Mouse (Mus musculus) megakaryocyte, embryonic 14.5 days (primary cell): ENCODE data around the gene Isy1. TPM values are rescaled to one million over a fixed set of nuclear protein-coding genes. Genes with fewer than 3 reads are reported as not detected.

Experiments used
- H3K27me3 ChIP-seq: replicated peaks from 2 replicates; pipeline ENCODE3; 2012; ENCODE audit warnings: inconsistent platforms
- H3K36me3 ChIP-seq: replicated peaks from 2 replicates; pipeline ENCODE3; 2012; ENCODE audit warnings: low read length, inconsistent platforms, mixed read lengths
- H3K4me1 ChIP-seq: 2 replicates; pipeline ENCODE4 v1.6.1; 2012; ENCODE audit warnings: inconsistent platforms
- H3K4me3 ChIP-seq: replicated peaks from 2 replicates; pipeline ENCODE3; 2012; ENCODE audit warnings: moderate library complexity, mild to moderate bottlenecking, inconsistent platforms
- H3K9me3 ChIP-seq: 2 replicates; pipeline ENCODE4 v1.6.1; 2012; ENCODE audit warnings: inconsistent platforms
- FLI1 ChIP-seq: IDR thresholded peaks from 2 replicates; pipeline ENCODE4 v1.6.1; 2012; ENCODE audit warnings: low read length, inconsistent platforms, mixed read lengths
- GATA1 ChIP-seq: IDR thresholded peaks from 3 replicates; pipeline ENCODE4 v1.6.1; 2012; ENCODE audit warnings: mixed read lengths, low read length, inconsistent platforms, borderline replicate concordance
- polyA plus RNA-seq: library from polyadenylated mRNA; stranded (reverse); fragments of >175 nt; gene quantifications from 2 replicates; pipeline ENCODE4 v1.2.3, GENCODE M21; 2012; ENCODE audit warnings: low replicate concordance; ENCODE audit not compliant: insufficient read depth

Isy1 gene
- polyA plus RNA-seq, 1 experiment, result 34.7 TPM

GRCm38 (mm10) chr6:87780546-87781301, 57.9 kb downstream of the Isy1 start:
- Histone ChIP-seq H3K4me3 (peak overlapping the region; percentile 33), H3K4me1 (peaks cover 64% of the 10 kb centered on the region)
- TF ChIP-seq GATA1 (no peak), FLI1 (no peak)

DNA sequence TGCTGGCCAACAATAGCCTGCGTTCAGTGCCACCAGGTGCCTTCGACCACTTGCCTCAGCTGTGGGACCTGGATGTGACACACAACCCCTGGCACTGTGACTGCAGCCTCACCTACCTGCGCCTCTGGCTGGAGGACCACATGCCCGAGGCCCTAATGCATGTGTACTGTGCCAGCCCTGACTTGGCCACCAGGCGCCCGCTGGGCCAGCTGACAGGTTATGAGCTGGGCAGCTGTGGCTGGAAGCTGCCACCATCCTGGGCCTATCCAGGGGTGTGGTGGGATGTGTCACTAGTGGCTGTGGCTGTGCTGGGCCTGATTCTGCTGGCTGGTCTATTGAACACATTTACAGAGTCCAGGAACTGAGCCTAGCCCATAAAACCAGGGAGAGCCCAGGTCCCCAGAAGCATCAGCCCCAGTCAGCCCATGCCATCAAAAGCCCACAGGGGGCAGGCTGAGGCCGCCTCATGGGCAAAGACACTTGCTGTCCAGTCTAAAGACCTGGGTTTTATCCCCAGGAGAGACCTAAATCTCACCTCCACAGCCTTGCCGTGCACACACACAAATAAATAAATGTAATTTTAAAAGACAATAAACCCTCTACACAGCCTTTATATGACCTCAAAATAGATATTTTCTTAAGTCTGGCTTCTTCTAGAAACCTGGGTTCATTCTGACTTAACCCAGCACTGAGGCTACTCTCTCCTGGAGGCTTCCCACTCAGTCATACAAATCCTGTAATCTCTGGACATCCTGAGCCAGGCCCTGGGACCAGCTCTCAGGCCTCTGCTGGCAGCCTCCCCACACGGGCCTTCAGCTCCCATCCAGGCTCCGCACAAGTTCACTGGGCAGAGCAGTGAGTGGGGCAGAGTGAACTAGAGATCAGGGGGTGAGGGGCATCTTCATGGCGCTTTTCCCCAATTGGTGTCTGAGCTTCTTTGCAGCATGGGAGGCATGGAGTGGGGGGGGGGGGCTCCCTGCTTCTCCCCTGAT, 59.1 kb downstream of the Isy1 start:
- TF ChIP-seq GATA1 (no peak), FLI1 (no peak)
- H3K4me1 ChIP-seq, result peaks cover 68% of the 10 kb centered on the region
- H3K4me3 ChIP-seq, result peak overlapping the region; percentile 93
- H3K36me3 ChIP-seq, result peaks cover 35% of the 10 kb centered on the region
- H3K9me3 ChIP-seq, result no peaks in the 10 kb centered on the region
- no peaks in the 10 kb centered on the region for H3K27me3 ChIP-seq

More at GRCm38 (mm10) chr6:87780546-87781301, 57.9 kb downstream of the Isy1 start:
- no peaks in the 10 kb centered on the region for H3K9me3 ChIP-seq
- H3K27me3 ChIP-seq, result no peaks in the 10 kb centered on the region
- peaks cover 39% of the 10 kb centered on the region for H3K36me3 ChIP-seq

DNA sequence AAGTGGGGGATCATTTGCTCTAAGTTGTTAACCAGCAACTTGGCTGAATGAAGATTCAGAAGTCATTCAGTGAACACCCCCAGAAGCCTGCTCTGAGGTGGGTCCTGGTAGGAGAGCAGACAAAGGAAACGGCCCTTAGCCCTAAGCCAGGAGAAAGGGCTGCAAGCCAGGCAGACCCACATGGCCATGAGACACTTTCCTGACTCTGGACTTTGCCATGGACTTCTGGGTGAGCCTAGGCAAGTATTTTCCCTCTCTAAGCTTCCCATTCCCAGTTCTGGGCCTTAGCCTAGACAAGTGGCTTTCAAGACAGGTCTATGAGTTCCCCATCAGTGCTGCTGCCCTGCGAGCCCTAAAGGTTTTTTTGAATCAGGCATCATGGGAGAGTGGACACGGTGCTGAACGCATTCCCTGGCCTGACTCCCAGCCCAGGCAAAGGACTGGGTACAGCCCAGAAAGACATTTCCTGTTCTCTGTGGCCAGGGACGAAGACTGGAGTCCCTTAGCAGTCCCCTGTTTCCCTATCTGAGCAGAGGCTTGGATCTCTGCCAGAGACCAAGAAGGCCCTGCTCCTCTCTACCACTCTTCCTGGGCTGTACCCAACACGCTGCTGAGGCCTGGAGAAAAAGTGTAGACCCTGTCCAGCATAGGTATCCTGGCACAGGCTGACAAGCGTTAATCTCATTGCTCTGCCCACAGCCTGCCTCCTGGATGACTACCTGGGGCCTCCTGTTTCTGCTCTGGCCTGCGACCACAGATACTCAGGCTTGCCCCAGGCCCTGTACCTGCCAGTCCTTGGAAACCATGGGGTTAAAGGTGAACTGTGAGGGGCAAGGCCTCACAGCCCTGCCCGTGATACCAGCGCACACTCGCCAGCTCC, 60.1 kb downstream of the Isy1 start:
- Histone ChIP-seq H3K27me3 (no peaks in the 10 kb centered on the region), H3K4me3 (peak overlapping the region; percentile 93), H3K36me3 (peaks cover 35% of the 10 kb centered on the region), H3K9me3 (no peaks in the 10 kb centered on the region), H3K4me1 (peaks cover 71% of the 10 kb centered on the region)
- TF ChIP-seq FLI1 (no peak), GATA1 (no peak)

GRCm38 (mm10) chr6:87777842-87778241, 60.8 kb downstream of the Isy1 start, which contains the start of gene Gp9:
Gene Gp9 (plus strand): TSS chr6:87778072.
- 0 out of 3 replicates have a peak, but pooled peaks have one; percentile 34 for TF ChIP-seq GATA1
- no peak for TF ChIP-seq FLI1
- peak within 1 kb of the TSS; percentile 93 for H3K4me3 ChIP-seq

DNA sequence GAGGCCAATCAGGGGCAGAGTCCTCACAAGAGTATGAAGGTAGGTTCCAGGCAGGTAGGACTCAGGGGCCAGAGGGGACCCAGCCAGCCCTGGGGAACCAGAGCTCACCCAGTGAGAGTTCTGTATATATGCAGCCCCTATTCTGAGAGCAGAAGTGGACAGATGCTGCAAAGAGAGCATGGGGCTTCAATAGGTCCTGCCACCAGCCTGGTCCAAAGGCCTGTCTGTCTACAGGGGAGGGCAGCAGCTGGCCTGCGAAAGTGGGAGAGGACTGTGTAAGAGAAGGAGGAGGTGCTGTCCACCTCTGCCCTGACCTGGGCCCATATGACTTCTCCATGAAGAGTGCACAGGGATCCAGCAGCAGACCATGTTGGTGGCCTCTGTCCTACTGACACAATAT, 61.9 kb downstream of the Isy1 start:
- Histone ChIP-seq H3K36me3 (peaks cover 31% of the 10 kb centered on the region), H3K4me1 (peaks cover 67% of the 10 kb centered on the region), H3K4me3 (peak overlapping the region; percentile 93)

More at GRCm38 (mm10) chr6:87777842-87778241, 60.8 kb downstream of the Isy1 start, which contains the start of gene Gp9:
- Histone ChIP-seq H3K9me3 (no peaks in the 10 kb centered on the region), H3K27me3 (no peaks in the 10 kb centered on the region), H3K36me3 (peaks cover 35% of the 10 kb centered on the region), H3K4me1 (peaks cover 69% of the 10 kb centered on the region)

DNA sequence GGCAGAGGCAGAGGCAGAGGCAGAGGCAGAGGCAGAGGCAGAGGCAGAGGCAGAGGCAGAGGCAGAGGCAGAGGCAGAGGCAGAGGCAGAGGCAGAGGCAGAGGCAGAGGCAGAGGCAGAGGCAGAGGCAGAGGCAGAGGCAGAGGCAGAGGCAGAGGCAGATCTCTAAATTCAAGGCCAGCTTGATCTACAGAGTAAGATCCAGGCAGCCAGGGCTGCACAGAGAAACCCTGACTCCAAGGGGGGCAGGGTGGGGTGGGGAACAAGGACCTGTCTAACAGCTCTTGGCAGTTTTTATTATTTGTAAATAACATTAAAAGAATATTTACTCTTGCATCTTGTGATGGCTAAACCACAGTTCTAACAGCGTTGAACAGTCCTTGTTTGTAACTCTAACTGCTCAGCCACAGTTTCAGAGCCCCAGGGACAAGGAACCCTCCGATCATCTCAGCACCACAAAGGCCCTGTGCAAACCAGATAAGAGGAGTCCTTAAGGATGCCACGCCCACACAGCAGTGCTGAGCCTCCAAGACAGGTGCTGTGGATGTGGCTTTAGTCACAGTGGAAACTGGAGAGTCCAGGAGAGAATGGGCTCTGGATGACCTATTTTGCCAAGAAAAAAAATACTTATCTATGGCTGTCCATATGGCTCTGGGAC, 62.9 kb downstream of the Isy1 start:
- TF ChIP-seq FLI1 (no peak), GATA1 (peak; percentile 81; the same call in 1 of the 3 replicates)
- Histone ChIP-seq H3K27me3 (no peaks in the 10 kb centered on the region), H3K9me3 (no peaks in the 10 kb centered on the region), H3K4me1 (peaks cover 70% of the 10 kb centered on the region), H3K36me3 (peaks cover 25% of the 10 kb centered on the region), H3K4me3 (peak overlapping the region; percentile 93)

More for the DNA sequence above, 61.9 kb downstream of the Isy1 start:
- Histone ChIP-seq H3K9me3 (no peaks in the 10 kb centered on the region), H3K27me3 (no peaks in the 10 kb centered on the region)
- no peak for TF ChIP-seq GATA1
- TF ChIP-seq FLI1, result no peak

DNA sequence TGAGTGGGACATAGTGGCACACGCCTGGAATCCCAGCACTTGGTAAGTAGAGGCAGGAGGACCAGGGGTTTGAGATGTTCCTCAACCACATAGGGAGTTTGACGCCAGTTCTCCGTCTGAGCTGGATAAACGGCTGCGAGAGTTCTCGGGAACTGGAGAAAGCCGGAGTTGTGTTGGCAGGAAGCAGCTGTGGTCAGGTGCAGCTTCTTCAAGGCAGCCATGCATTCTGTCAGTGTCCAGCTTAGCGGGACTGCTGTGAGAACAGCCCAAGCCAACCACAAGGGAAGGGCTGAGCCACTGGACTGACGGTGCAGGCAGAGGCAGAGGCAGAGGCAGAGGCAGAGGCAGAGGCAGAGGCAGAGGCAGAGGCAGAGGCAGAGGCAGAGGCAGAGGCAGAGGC, 63.7 kb downstream of the Isy1 start:
- Histone ChIP-seq H3K4me1 (peaks cover 69% of the 10 kb centered on the region), H3K4me3 (peak overlapping the region; percentile 64), H3K27me3 (no peaks in the 10 kb centered on the region), H3K36me3 (peaks cover 17% of the 10 kb centered on the region), H3K9me3 (no peaks in the 10 kb centered on the region)
- TF ChIP-seq GATA1 (no peak), FLI1 (no peak)

DNA sequence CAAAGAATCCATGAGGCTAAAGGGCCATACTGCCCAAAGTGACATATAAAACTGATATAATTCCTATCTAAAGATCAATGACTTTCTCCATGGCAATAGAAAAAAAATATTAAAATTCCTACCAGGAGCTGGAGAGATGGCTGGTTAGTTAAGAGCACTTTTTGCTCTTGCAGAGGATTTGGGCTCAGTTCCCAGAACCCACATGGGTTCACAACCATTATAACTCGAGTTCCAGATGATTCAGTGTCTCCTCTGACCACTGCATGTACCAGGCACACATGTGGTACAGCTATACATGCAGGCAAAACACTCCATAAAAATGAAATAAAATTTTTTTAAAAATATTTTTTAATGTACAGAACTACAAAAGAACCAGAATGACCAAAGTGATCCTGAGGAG, 64.1 kb downstream of the Isy1 start:
- H3K4me1 ChIP-seq, result peaks cover 64% of the 10 kb centered on the region
- peaks cover 13% of the 10 kb centered on the region for H3K36me3 ChIP-seq

More for the DNA sequence above, 64.1 kb downstream of the Isy1 start:
- Histone ChIP-seq H3K9me3 (no peaks in the 10 kb centered on the region), H3K27me3 (no peaks in the 10 kb centered on the region), H3K4me3 (no peak overlapping the region)
- TF ChIP-seq GATA1, result no peak
- no peak for TF ChIP-seq FLI1
